Comparison of ENCODE assay signal across 17 mouse cellular contexts in genomic region chr9:99416809-99417208, GRCm38 (mm10). TPM values are rescaled to one million over a fixed set of nuclear protein-coding genes. Genes with fewer than 3 reads are reported as not detected.
A peak's percentile ranks its signal among the peaks of the same experiment; 100 is the strongest.
DNase-seq lines count a peak whose midpoint lies in the region; ATAC-seq and TF ChIP-seq lines count a peak whose summit lies in the region.
"Had no signal": no experiment of that assay in that cellular context is flagged by ENCODE, and none has a peak within 500 bp of the region (broad histone marks: within the 10 kb centered on the region; RNA-seq: fewer than 3 reads in every experiment).

No protein-coding gene starts in this region.

- H3K9me3 ChIP-seq in embryonic facial prominence, embryonic 13.5 days, result no peaks in the 10 kb centered on the region
- no peaks in the 10 kb centered on the region for H3K9me3 ChIP-seq in embryonic facial prominence, embryonic 10.5 days
- H3K9me3 ChIP-seq in liver, embryonic 13.5 days (replicated peaks), result no peaks in the 10 kb centered on the region
- H3K9me3 ChIP-seq in liver, embryonic 12.5 days (replicated peaks), result no peaks in the 10 kb centered on the region
- no peaks in the 10 kb centered on the region for H3K9me3 ChIP-seq in stomach, postnatal 0 days (ENCODE audit: control insufficient read depth, low read length)
- H3K9me3 ChIP-seq: midbrain, embryonic 12.5 days had no signal

- no peak overlapping the region for H3K4me3 ChIP-seq in embryonic facial prominence, embryonic 13.5 days
- no peak overlapping the region for H3K4me3 ChIP-seq in embryonic facial prominence, embryonic 10.5 days
- H3K4me3 ChIP-seq in liver, embryonic 13.5 days (replicated peaks), result no peak overlapping the region
- no peak overlapping the region for H3K4me3 ChIP-seq in liver, embryonic 12.5 days
- no peak overlapping the region for H3K4me3 ChIP-seq in stomach, postnatal 0 days (ENCODE audit: low read depth, low read length)
- H3K4me3 ChIP-seq: midbrain, embryonic 12.5 days had no signal

- WGBS in embryonic facial prominence, embryonic 13.5 days, result 86% methylated on average over 3 of the region's 3 CpGs
- 81% methylated on average over 3 of the region's 3 CpGs for WGBS in embryonic facial prominence, embryonic 10.5 days
- WGBS in liver, embryonic 13.5 days (ENCODE audit: insufficient replicate concordance), result 61% methylated on average over 3 of the region's 3 CpGs
- 78% methylated on average over 3 of the region's 3 CpGs for WGBS in liver, embryonic 12.5 days (ENCODE audit: insufficient replicate concordance)
- 70% methylated on average over 3 of the region's 3 CpGs for WGBS in stomach, postnatal 0 days

- no peak for ATAC-seq in embryonic facial prominence, embryonic 13.5 days (ENCODE audit: insufficient number of reproducible peaks, insufficient read depth, low FRiP score, low TSS enrichment, low read depth)
- ATAC-seq in liver, embryonic 13.5 days (ENCODE audit: low read depth), result 0 out of 2 replicates have a peak, but pooled peaks have one; percentile 32
- no peak for ATAC-seq in liver, embryonic 12.5 days
- ATAC-seq in megakaryocyte, adult 5-6 weeks (ENCODE audit: poor library complexity, severe bottlenecking), result peak; percentile 51
- ATAC-seq in stomach, postnatal 0 days (ENCODE audit: low FRiP score, low TSS enrichment), result 0 out of 2 replicates have a peak, but pooled peaks have one; percentile 18

- no peak for TF ChIP-seq CTCF in stomach, postnatal 0 days (IDR thresholded peaks at IDR 0.05; ENCODE audit: low read depth)

- peaks cover 53% of the 10 kb centered on the region for H3K4me1 ChIP-seq in embryonic facial prominence, embryonic 13.5 days
- H3K4me1 ChIP-seq in embryonic facial prominence, embryonic 10.5 days, result peaks cover 30% of the 10 kb centered on the region
- peaks cover 18% of the 10 kb centered on the region for H3K4me1 ChIP-seq in liver, embryonic 13.5 days (replicated peaks)
- peaks cover 12% of the 10 kb centered on the region for H3K4me1 ChIP-seq in liver, embryonic 12.5 days
- no peaks in the 10 kb centered on the region for H3K4me1 ChIP-seq in stomach, postnatal 0 days (replicated peaks; ENCODE audit: control insufficient read depth, insufficient read depth)

- no peak for TF ChIP-seq EP300 in stomach, postnatal 0 days (optimal IDR thresholded peaks at IDR 0.05)

- no peaks in the 10 kb centered on the region for H3K27me3 ChIP-seq in embryonic facial prominence, embryonic 13.5 days
- H3K27me3 ChIP-seq in embryonic facial prominence, embryonic 10.5 days (replicated peaks; ENCODE audit: low read depth, poor library complexity, severe bottlenecking), result no peaks in the 10 kb centered on the region
- H3K27me3 ChIP-seq in liver, embryonic 13.5 days, result no peaks in the 10 kb centered on the region
- H3K27me3 ChIP-seq in liver, embryonic 12.5 days (replicated peaks), result 0 out of 2 replicates have a peak, but pooled peaks cover 3% of the 10 kb centered on the region
- H3K27me3 ChIP-seq in stomach, postnatal 0 days (ENCODE audit: control insufficient read depth, insufficient read depth, low read length), result no peaks in the 10 kb centered on the region
- H3K27me3 ChIP-seq: midbrain, embryonic 12.5 days; Patski had no signal

- peak overlapping the region; percentile 72; the same call in 1 of the 2 replicates for H3K27ac ChIP-seq in embryonic facial prominence, embryonic 13.5 days
- H3K27ac ChIP-seq in embryonic facial prominence, embryonic 10.5 days (replicated peaks), result no peak overlapping the region
- no peak overlapping the region for H3K27ac ChIP-seq in liver, embryonic 13.5 days
- no peak overlapping the region for H3K27ac ChIP-seq in liver, embryonic 12.5 days
- no peak overlapping the region for H3K27ac ChIP-seq in stomach, postnatal 0 days (replicated peaks)
- H3K27ac ChIP-seq: midbrain, embryonic 12.5 days had no signal

- H3K9ac ChIP-seq in embryonic facial prominence, embryonic 13.5 days, result no peak overlapping the region
- H3K9ac ChIP-seq in liver, embryonic 13.5 days, result no peak overlapping the region
- H3K9ac ChIP-seq in liver, embryonic 12.5 days, result no peak overlapping the region
- no peak overlapping the region for H3K9ac ChIP-seq in stomach, postnatal 0 days (ENCODE audit: low read length)
- H3K9ac ChIP-seq: lung, embryonic 14.5 days; midbrain, embryonic 12.5 days had no signal

- no peak overlapping the region for H3K4me2 ChIP-seq in embryonic facial prominence, embryonic 13.5 days
- H3K4me2 ChIP-seq in liver, embryonic 13.5 days, result no peak overlapping the region
- no peak overlapping the region for H3K4me2 ChIP-seq in liver, embryonic 12.5 days
- H3K4me2 ChIP-seq in stomach, postnatal 0 days (replicated peaks; ENCODE audit: low read depth), result no peak overlapping the region
- H3K4me2 ChIP-seq: lung, embryonic 14.5 days; midbrain, embryonic 12.5 days had no signal

- no peaks in the 10 kb centered on the region for H3K36me3 ChIP-seq in embryonic facial prominence, embryonic 13.5 days
- H3K36me3 ChIP-seq in embryonic facial prominence, embryonic 10.5 days (replicated peaks), result no peaks in the 10 kb centered on the region
- H3K36me3 ChIP-seq in liver, embryonic 13.5 days, result no peaks in the 10 kb centered on the region
- no peaks in the 10 kb centered on the region for H3K36me3 ChIP-seq in liver, embryonic 12.5 days
- H3K36me3 ChIP-seq in stomach, postnatal 0 days (ENCODE audit: control insufficient read depth, insufficient read depth, low read length), result no peaks in the 10 kb centered on the region
- H3K36me3 ChIP-seq: midbrain, embryonic 12.5 days had no signal

- no peak for DNase-seq in embryonic facial prominence, embryonic 10.5 days (ENCODE audit: low spot score)
- DNase-seq in liver, embryonic 13.5 days, result no peak
- DNase-seq in stomach, postnatal 0 days (ENCODE audit: low spot score), result no peak
- no peak for DNase-seq in cerebellum, adult 11-12 months
- DNase-seq in cerebellum, postnatal 25 days, result no peak
- DNase-seq: heart, adult 18-20 months; heart, postnatal 14 days; kidney, adult 9 months; lung, embryonic 14.5 days had no signal

RNA-seq across cellular contexts. Expression of gene Mras, which starts 20.4 kb away (rescaled TPM):
- polyA plus RNA-seq in embryonic facial prominence, embryonic 13.5 days (2015; fragmentation: Nextera tagmentation; extraction: Ambion mirVana), result 28.3 and 31.2 TPM in 2 replicates
- 9.9 and 10.8 TPM in 2 replicates for polyA plus RNA-seq in embryonic facial prominence, embryonic 10.5 days (2016; fragmentation: Nextera tagmentation; extraction: Ambion mirVana)
- polyA plus RNA-seq in liver, embryonic 13.5 days (2015; fragmentation: Nextera tagmentation; extraction: Ambion mirVana), result 3.2 and 5.5 TPM in 2 replicates
- polyA plus RNA-seq in liver, embryonic 12.5 days (2016; fragmentation: Nextera tagmentation; extraction: Ambion mirVana), result 3.1 and 5.2 TPM in 2 replicates
- total RNA-seq in megakaryocyte, adult 5-6 weeks (2015), result 0.50 and 1.6 TPM in 2 replicates
- total RNA-seq in megakaryocyte, adult 5-6 weeks (2017), result 0.41 and 0.48 TPM in 2 replicates
- 5.9 and 10.2 TPM in 2 replicates for polyA plus RNA-seq in stomach, postnatal 0 days (2015; fragmentation: Nextera tagmentation; extraction: Ambion mirVana)

RNA-seq across cellular contexts. Expression of gene Nme9, which starts 34.5 kb away (rescaled TPM):
- polyA plus RNA-seq in embryonic facial prominence, embryonic 13.5 days (2015; fragmentation: Nextera tagmentation; extraction: Ambion mirVana), result 0.32 TPM in 1 of 2 replicates, not detected in the other
- not detected in 2 replicates for polyA plus RNA-seq in embryonic facial prominence, embryonic 10.5 days (2016; fragmentation: Nextera tagmentation; extraction: Ambion mirVana)
- polyA plus RNA-seq in liver, embryonic 13.5 days (2015; fragmentation: Nextera tagmentation; extraction: Ambion mirVana), result not detected in 2 replicates
- polyA plus RNA-seq in liver, embryonic 12.5 days (2016; fragmentation: Nextera tagmentation; extraction: Ambion mirVana), result not detected in 2 replicates
- not detected in 2 replicates for total RNA-seq in megakaryocyte, adult 5-6 weeks (2015)
- total RNA-seq in megakaryocyte, adult 5-6 weeks (2017), result not detected in 2 replicates
- polyA plus RNA-seq in stomach, postnatal 0 days (2015; fragmentation: Nextera tagmentation; extraction: Ambion mirVana), result not detected in 2 replicates
- total RNA-seq: adrenal gland, postnatal 36 days had no signal
- polyA plus RNA-seq: embryonic facial prominence, embryonic 11.5 days; limb, embryonic 11.5 days; lung, embryonic 14.5 days; midbrain, embryonic 12.5 days; Patski had no signal

RNA-seq across cellular contexts. Expression of gene Esyt3, which starts 58.5 kb away (rescaled TPM):
- polyA plus RNA-seq in embryonic facial prominence, embryonic 13.5 days (2015; fragmentation: Nextera tagmentation; extraction: Ambion mirVana), result 0.55 and 0.59 TPM in 2 replicates
- polyA plus RNA-seq in embryonic facial prominence, embryonic 10.5 days (2016; fragmentation: Nextera tagmentation; extraction: Ambion mirVana), result 0.21 and 0.33 TPM in 2 replicates
- polyA plus RNA-seq in liver, embryonic 13.5 days (2015; fragmentation: Nextera tagmentation; extraction: Ambion mirVana), result 0.03 and 0.14 TPM in 2 replicates
- polyA plus RNA-seq in liver, embryonic 12.5 days (2016; fragmentation: Nextera tagmentation; extraction: Ambion mirVana), result 0.04 and 0.08 TPM in 2 replicates
- not detected in 2 replicates for total RNA-seq in megakaryocyte, adult 5-6 weeks (2015)
- not detected in 2 replicates for total RNA-seq in megakaryocyte, adult 5-6 weeks (2017)
- 9.5 and 9.6 TPM in 2 replicates for polyA plus RNA-seq in stomach, postnatal 0 days (2015; fragmentation: Nextera tagmentation; extraction: Ambion mirVana)

Comparison
In these comparisons a context has a peak if more than half of its experiments do, and no peak if none do; other contexts are left out.
1. ATAC-seq: peak in liver, embryonic 13.5 days (single experiment), megakaryocyte, adult 5-6 weeks (single experiment) and stomach, postnatal 0 days (single experiment); none in embryonic facial prominence, embryonic 13.5 days (single experiment) and liver, embryonic 12.5 days (single experiment).